Mouse (Mus musculus) heart, embryonic 10.5 days (tissue): ENCODE data around the gene AA986860. TPM values are rescaled to one million over a fixed set of nuclear protein-coding genes. Genes with fewer than 3 reads are reported as not detected.

Source experiments
- DNase-seq: peaks from one replicate; pipeline ENCODE4 v3.0.0-alpha.2; 2017; ENCODE audit warnings: low spot score
- H3K27ac ChIP-seq: fragments of 300-500 bp; sonication (generic); 2 replicates; pipeline ENCODE4 v1.5.1; 2016; ENCODE audit warnings: mild to moderate bottlenecking
- H3K27me3 ChIP-seq: fragments of 300-500 bp; sonication (generic); 2 replicates; pipeline ENCODE4 v1.6.1; 2016; ENCODE audit warnings: mild to moderate bottlenecking; ENCODE audit not compliant: poor library complexity, insufficient read depth, severe bottlenecking
- H3K36me3 ChIP-seq: fragments of 300-500 bp; sonication (generic); 2 replicates; pipeline ENCODE4 v1.6.1; 2016; ENCODE audit warnings: mild to moderate bottlenecking, moderate library complexity
- H3K4me1 ChIP-seq: fragments of 300-500 bp; sonication (generic); 2 replicates; pipeline ENCODE4 v1.6.1; 2016; ENCODE audit warnings: mild to moderate bottlenecking
- H3K4me3 ChIP-seq: fragments of 300-500 bp; sonication (generic); 2 replicates; pipeline ENCODE4 v1.5.1; 2016; ENCODE audit warnings: mild to moderate bottlenecking, moderate library complexity
- H3K9me3 ChIP-seq: fragments of 300-500 bp; sonication (generic); 2 replicates; pipeline ENCODE4 v1.6.1; 2016; ENCODE audit warnings: mild to moderate bottlenecking, moderate library complexity
- WGBS: fragments of 180-500 bp; shearing (Covaris S2); methylation state at CpG from one replicate; pipeline ENCODE4 v1.1.7; 2016; 5-methylcytosine and 5-hydroxymethylcytosine counted together
- polyA plus RNA-seq: library from polyadenylated mRNA; unstranded; fragments of >200 nt; fragmentation: Nextera tagmentation; extraction: Ambion mirVana; gene quantifications from 2 replicates; pipeline ENCODE4 v1.2.1, GENCODE M21; 2016

The AA986860 gene
- polyA plus RNA-seq, 1 experiment from 2014 or later: 0.67 TPM

GRCm38 (mm10) chr1:130762045-130762760 lies 30.4 kb downstream of the AA986860 start:
- peak; percentile 31 for DNase-seq
- Histone ChIP-seq H3K4me3 (no peak overlapping the region), H3K4me1 (peaks cover 9% of the 10 kb centered on the region), H3K27me3 (no peaks in the 10 kb centered on the region), H3K9me3 (no peaks in the 10 kb centered on the region), H3K27ac (no peak overlapping the region), H3K36me3 (no peaks in the 10 kb centered on the region)
- 73% methylated on average over 3 of the region's 3 CpGs for WGBS

- DNase-seq: peak; percentile 61
- Histone ChIP-seq H3K9me3 (no peaks in the 10 kb centered on the region), H3K36me3 (no peaks in the 10 kb centered on the region), H3K27me3 (no peaks in the 10 kb centered on the region), H3K27ac (no peak overlapping the region), H3K4me3 (no peak overlapping the region), H3K4me1 (peaks cover 9% of the 10 kb centered on the region)
- WGBS: 85% methylated on average over 12 of the region's 12 CpGs
Observed at GRCm38 (mm10) chr1:130764027-130764461, 32.3 kb downstream of the AA986860 start.

GRCm38 (mm10) chr1:130767066-130767465 lies 35.3 kb downstream of the AA986860 start:
- Histone ChIP-seq H3K27ac (no peak overlapping the region), H3K27me3 (peaks cover 10% of the 10 kb centered on the region; the same call in 1 of the 2 replicates), H3K36me3 (no peaks in the 10 kb centered on the region), H3K4me3 (no peak overlapping the region), H3K4me1 (no peaks in the 10 kb centered on the region), H3K9me3 (no peaks in the 10 kb centered on the region)
- peak; percentile 48 for DNase-seq
- 78% methylated on average over 5 of the region's 5 CpGs for WGBS

GRCm38 (mm10) chr1:130769925-130770324 lies 38.1 kb downstream of the AA986860 start:
- no peak overlapping the region for H3K27ac ChIP-seq
- H3K4me3 ChIP-seq: no peak overlapping the region
- H3K9me3 ChIP-seq: no peaks in the 10 kb centered on the region
- no peak for DNase-seq
- no peaks in the 10 kb centered on the region for H3K4me1 ChIP-seq
- peaks cover 10% of the 10 kb centered on the region; the same call in 1 of the 2 replicates for H3K27me3 ChIP-seq
- H3K36me3 ChIP-seq: no peaks in the 10 kb centered on the region
- 81% methylated on average over 2 of the region's 2 CpGs for WGBS

- 81% methylated on average over 4 of the region's 4 CpGs for WGBS
- Histone ChIP-seq H3K9me3 (no peaks in the 10 kb centered on the region), H3K27me3 (peaks cover 10% of the 10 kb centered on the region; the same call in 1 of the 2 replicates), H3K4me1 (no peaks in the 10 kb centered on the region), H3K27ac (no peak overlapping the region), H3K4me3 (no peak overlapping the region), H3K36me3 (no peaks in the 10 kb centered on the region)
- no peak for DNase-seq
Observed at GRCm38 (mm10) chr1:130770487-130770886, 38.7 kb downstream of the AA986860 start.

- no peak overlapping the region for H3K27ac ChIP-seq
- peaks cover 10% of the 10 kb centered on the region; the same call in 1 of the 2 replicates for H3K27me3 ChIP-seq
- DNase-seq: peak; percentile 63
- H3K4me1 ChIP-seq: no peaks in the 10 kb centered on the region
- WGBS: 74% methylated on average over 3 of the region's 3 CpGs
- no peaks in the 10 kb centered on the region for H3K9me3 ChIP-seq
- no peak overlapping the region for H3K4me3 ChIP-seq
- H3K36me3 ChIP-seq: no peaks in the 10 kb centered on the region
Observed at GRCm38 (mm10) chr1:130770981-130771494, 39.3 kb downstream of the AA986860 start.

- 82% methylated on average over 2 of the region's 2 CpGs for WGBS
- H3K9me3 ChIP-seq: no peaks in the 10 kb centered on the region
- H3K4me3 ChIP-seq: no peak overlapping the region
- H3K4me1 ChIP-seq: no peaks in the 10 kb centered on the region
- H3K27ac ChIP-seq: no peak overlapping the region
- peaks cover 6% of the 10 kb centered on the region; the same call in 1 of the 2 replicates for H3K27me3 ChIP-seq
- H3K36me3 ChIP-seq: no peaks in the 10 kb centered on the region
- peak; percentile 35 for DNase-seq
Observed at GRCm38 (mm10) chr1:130775234-130775633, 43.5 kb downstream of the AA986860 start.

GRCm38 (mm10) chr1:130775691-130776331 lies 44.0 kb downstream of the AA986860 start:
- Histone ChIP-seq H3K27ac (no peak overlapping the region), H3K27me3 (no peaks in the 10 kb centered on the region; the same call in 1 of the 2 replicates), H3K4me1 (no peaks in the 10 kb centered on the region), H3K9me3 (no peaks in the 10 kb centered on the region), H3K4me3 (no peak overlapping the region), H3K36me3 (no peaks in the 10 kb centered on the region)
- peak; percentile 55 for DNase-seq
- 66% methylated on average over 7 of the region's 7 CpGs for WGBS

GRCm38 (mm10) chr1:130776645-130777044 lies 44.9 kb downstream of the AA986860 start:
- H3K4me3 ChIP-seq: no peak overlapping the region
- 57% methylated on average over 1 of the region's 1 CpGs for WGBS
- H3K27me3 ChIP-seq: no peaks in the 10 kb centered on the region; the same call in 1 of the 2 replicates
- H3K36me3 ChIP-seq: no peaks in the 10 kb centered on the region
- no peaks in the 10 kb centered on the region for H3K4me1 ChIP-seq
- peak; percentile 48 for DNase-seq
- H3K9me3 ChIP-seq: no peaks in the 10 kb centered on the region
- no peak overlapping the region for H3K27ac ChIP-seq

GRCm38 (mm10) chr1:130779867-130780266 lies 48.1 kb downstream of the AA986860 start:
- Histone ChIP-seq H3K4me1 (peaks cover 3% of the 10 kb centered on the region; the same call in 1 of the 2 replicates), H3K27me3 (peaks cover 2% of the 10 kb centered on the region; the same call in 1 of the 2 replicates), H3K27ac (no peak overlapping the region), H3K4me3 (no peak overlapping the region), H3K9me3 (no peaks in the 10 kb centered on the region), H3K36me3 (no peaks in the 10 kb centered on the region)
- 80% methylated on average over 3 of the region's 3 CpGs for WGBS
- peak; percentile 38 for DNase-seq

- no peaks in the 10 kb centered on the region for H3K9me3 ChIP-seq
- no peak overlapping the region for H3K27ac ChIP-seq
- peaks cover 6% of the 10 kb centered on the region; the same call in 1 of the 2 replicates for H3K27me3 ChIP-seq
- H3K4me1 ChIP-seq: peaks cover 3% of the 10 kb centered on the region; the same call in 1 of the 2 replicates
- WGBS: 29% methylated on average over 4 of the region's 4 CpGs
- no peak overlapping the region for H3K4me3 ChIP-seq
- peak; percentile 73 for DNase-seq
- no peaks in the 10 kb centered on the region for H3K36me3 ChIP-seq
Observed at GRCm38 (mm10) chr1:130784054-130784453, 52.3 kb downstream of the AA986860 start.

GRCm38 (mm10) chr1:130787001-130787400 lies 55.2 kb downstream of the AA986860 start:
- WGBS: 37% methylated on average over 4 of the region's 4 CpGs
- H3K4me3 ChIP-seq: no peak overlapping the region
- DNase-seq: no peak

More at GRCm38 (mm10) chr1:130787001-130787400, 55.2 kb downstream of the AA986860 start:
- H3K27ac ChIP-seq: no peak overlapping the region
- H3K27me3 ChIP-seq: 0 out of 2 replicates have a peak, but pooled peaks cover 9% of the 10 kb centered on the region
- H3K9me3 ChIP-seq: no peaks in the 10 kb centered on the region
- H3K36me3 ChIP-seq: no peaks in the 10 kb centered on the region
- peaks cover 7% of the 10 kb centered on the region; the same call in 1 of the 2 replicates for H3K4me1 ChIP-seq
